Mouse (Mus musculus): ENCODE data around the gene Rftn1. TPM values are rescaled to one million over a fixed set of nuclear protein-coding genes. Genes with fewer than 3 reads are reported as not detected.

Rftn1 gene
- total RNA-seq, 1 experiment = 5.0 TPM

DNA sequence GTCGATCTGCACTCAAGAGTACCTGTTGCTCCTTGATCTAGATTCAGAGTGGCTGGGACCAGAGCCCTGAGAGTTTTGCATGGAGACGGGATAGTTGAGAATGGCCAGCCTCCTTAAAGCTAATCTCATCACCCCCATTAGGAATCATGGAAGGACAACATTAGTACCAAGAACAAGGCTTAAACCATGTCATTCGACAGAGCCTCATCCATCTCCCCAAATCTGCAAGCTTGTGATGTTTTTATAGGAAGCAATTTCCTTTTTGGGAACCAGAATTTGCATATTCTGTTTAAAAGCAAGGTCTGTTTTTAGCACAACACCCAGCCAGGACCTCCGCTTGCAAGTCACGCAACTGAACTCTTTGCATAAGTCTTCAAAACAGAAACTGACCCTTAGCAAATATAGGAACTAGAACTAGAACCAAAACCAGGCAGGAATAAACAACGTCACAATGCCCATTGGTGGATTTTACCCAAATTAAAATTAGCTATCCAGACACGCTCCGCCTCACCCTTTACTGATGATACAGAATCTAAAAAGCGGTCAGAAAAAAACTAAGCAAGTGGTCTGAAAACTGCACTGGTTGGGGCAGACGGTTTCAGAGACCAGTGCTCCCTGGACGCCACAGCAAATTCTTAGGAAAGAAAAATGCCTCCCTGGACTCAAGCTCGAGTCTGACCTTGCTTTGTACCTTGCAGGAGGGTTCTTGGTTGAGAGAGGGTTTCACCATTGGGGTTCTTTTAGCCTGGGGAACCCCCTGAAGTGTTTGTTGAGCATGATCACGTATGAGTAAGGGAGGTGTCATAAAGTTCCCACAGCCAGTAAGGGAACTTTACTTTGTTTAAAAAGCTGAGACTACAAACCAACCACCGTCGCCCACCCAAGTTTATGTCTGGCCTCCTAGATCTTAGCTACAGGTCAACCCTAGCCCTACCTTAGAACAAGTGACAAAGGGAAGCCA lies 33.0 kb downstream of the Rftn1 start:
- TF ChIP-seq ZNF384 (IDR thresholded peaks at IDR 0.05; ENCODE audit: low read depth, low read length) (no peak), MAFK (IDR thresholded peaks at IDR 0.05; ENCODE audit: insufficient read depth, low read depth, low read length) (no peak), HCFC1 (IDR thresholded peaks at IDR 0.05; ENCODE audit: borderline replicate concordance, insufficient read depth, low read length) (no peak), CHD2 (IDR thresholded peaks at IDR 0.05; ENCODE audit: low read depth, low read length) (no peak), ZC3H11A (IDR thresholded peaks at IDR 0.05; ENCODE audit: borderline replicate concordance, low read depth, low read length) (no peak)
- H3K4me1 ChIP-seq (ENCODE audit: control insufficient read depth in 2 of 2, insufficient read depth in 2 of 2, low read length in 2 of 2, poor library complexity in 1 of 2) = no peaks in the 10 kb centered on the region
- H3K9ac ChIP-seq (ENCODE audit: insufficient read depth, low read depth, low read length, poor library complexity, severe bottlenecking) = no peak overlapping the region
- H3K4me3 ChIP-seq (ENCODE audit: insufficient read depth in 1 of 2, low read depth in 1 of 2, low read length in 2 of 2, poor library complexity in 1 of 2, severe bottlenecking in 1 of 2) = no peak overlapping the region
- H3K9me3 ChIP-seq (ENCODE audit: control insufficient read depth, insufficient read depth, low read depth, low read length) = no peaks in the 10 kb centered on the region
- no peak overlapping the region for H3K27ac ChIP-seq (ENCODE audit: insufficient read depth, low read depth, low read length, poor library complexity, severe bottlenecking)
- no peak for DNase-seq (ENCODE audit: low read depth, low spot score)
- in situ Hi-C loops (cut with MboI; ENCODE audit: low sequenced_read_pairs in 2 of 2, unreplicated experiment in 2 of 2) = no loop called here
- no peaks in the 10 kb centered on the region for H3K36me3 ChIP-seq (ENCODE audit: control insufficient read depth, insufficient read depth, low read length, poor library complexity, severe bottlenecking)

DNA sequence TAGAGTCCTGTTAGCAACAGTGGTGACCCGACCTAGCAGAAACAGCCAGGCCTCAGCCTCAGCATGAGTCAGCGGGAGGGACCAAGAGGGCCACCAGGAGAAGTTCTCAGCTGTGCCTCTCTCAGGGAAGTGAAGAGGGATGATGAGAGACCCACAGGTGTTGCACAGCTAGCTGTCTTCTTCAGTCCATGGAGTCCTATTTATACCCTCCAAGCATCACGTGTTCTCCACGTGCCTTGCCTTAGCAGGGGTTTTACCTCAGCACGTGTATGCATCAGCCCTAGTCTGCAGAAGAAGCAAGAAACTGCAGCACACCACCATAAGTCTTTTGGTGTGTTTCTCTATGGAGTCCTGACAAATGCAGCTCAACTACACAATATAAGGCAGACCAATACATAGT lies 38.4 kb downstream of the Rftn1 start:
- in situ Hi-C loops (cut with MboI; ENCODE audit: low sequenced_read_pairs in 2 of 2, unreplicated experiment in 2 of 2) = no loop called here
- DNase-seq (ENCODE audit: low read depth, low spot score) = no peak
- TF ChIP-seq CHD2 (IDR thresholded peaks at IDR 0.05; ENCODE audit: low read depth, low read length) = no peak
- TF ChIP-seq HCFC1 (IDR thresholded peaks at IDR 0.05; ENCODE audit: borderline replicate concordance, insufficient read depth, low read length) = no peak
- TF ChIP-seq MAFK (IDR thresholded peaks at IDR 0.05; ENCODE audit: insufficient read depth, low read depth, low read length) = no peak
- TF ChIP-seq ZC3H11A (IDR thresholded peaks at IDR 0.05; ENCODE audit: borderline replicate concordance, low read depth, low read length) = no peak
- no peak for TF ChIP-seq ZNF384 (IDR thresholded peaks at IDR 0.05; ENCODE audit: low read depth, low read length)

DNA sequence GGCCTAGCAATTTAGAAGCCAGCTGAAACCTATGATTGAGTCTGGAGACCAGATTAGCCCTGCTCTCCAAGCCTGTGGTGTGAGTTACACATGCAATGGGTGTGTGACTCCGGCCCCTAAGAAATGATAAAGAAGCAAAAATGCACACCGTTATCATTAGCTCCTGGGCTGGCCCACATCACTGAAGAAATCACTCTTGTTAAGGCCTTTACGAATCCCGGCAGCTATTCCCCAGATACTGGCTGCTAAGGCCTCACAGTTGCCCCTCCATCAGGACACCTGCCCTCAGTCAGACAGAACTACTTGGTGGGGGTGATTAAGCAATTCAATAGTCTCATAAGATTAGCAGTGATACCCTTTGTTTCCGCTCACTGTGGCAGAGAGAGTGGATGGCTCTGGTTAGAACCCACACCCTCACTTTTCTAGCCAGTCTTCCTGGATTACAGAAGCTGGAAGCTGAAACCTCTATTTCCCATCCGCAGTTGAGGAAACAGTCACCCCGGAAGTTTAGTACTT lies 39.2 kb downstream of the Rftn1 start:
- DNase-seq (ENCODE audit: low read depth, low spot score) = no peak
- Histone ChIP-seq H3K4me3 (ENCODE audit: insufficient read depth in 1 of 2, low read depth in 1 of 2, low read length in 2 of 2, poor library complexity in 1 of 2, severe bottlenecking in 1 of 2) (no peak overlapping the region), H3K9me3 (ENCODE audit: control insufficient read depth, insufficient read depth, low read depth, low read length) (no peaks in the 10 kb centered on the region), H3K4me1 (ENCODE audit: control insufficient read depth in 2 of 2, insufficient read depth in 2 of 2, low read length in 2 of 2, poor library complexity in 1 of 2) (no peaks in the 10 kb centered on the region), H3K27ac (ENCODE audit: insufficient read depth, low read depth, low read length, poor library complexity, severe bottlenecking) (no peak overlapping the region), H3K36me3 (ENCODE audit: control insufficient read depth, insufficient read depth, low read length, poor library complexity, severe bottlenecking) (no peaks in the 10 kb centered on the region), H3K9ac (ENCODE audit: insufficient read depth, low read depth, low read length, poor library complexity, severe bottlenecking) (no peak overlapping the region)
- no peak for TF ChIP-seq HCFC1 (IDR thresholded peaks at IDR 0.05; ENCODE audit: borderline replicate concordance, insufficient read depth, low read length)
- TF ChIP-seq ZNF384 (IDR thresholded peaks at IDR 0.05; ENCODE audit: low read depth, low read length) = no peak
- TF ChIP-seq CHD2 (IDR thresholded peaks at IDR 0.05; ENCODE audit: low read depth, low read length) = no peak
- TF ChIP-seq MAFK (IDR thresholded peaks at IDR 0.05; ENCODE audit: insufficient read depth, low read depth, low read length) = no peak
- TF ChIP-seq ZC3H11A (IDR thresholded peaks at IDR 0.05; ENCODE audit: borderline replicate concordance, low read depth, low read length) = no peak
- in situ Hi-C loops (cut with MboI; ENCODE audit: low sequenced_read_pairs in 2 of 2, unreplicated experiment in 2 of 2) = no loop called here

More for the DNA sequence above, 38.4 kb downstream of the Rftn1 start:
- H3K27ac ChIP-seq (ENCODE audit: insufficient read depth, low read depth, low read length, poor library complexity, severe bottlenecking) = no peak overlapping the region
- no peak overlapping the region for H3K4me3 ChIP-seq (ENCODE audit: insufficient read depth in 1 of 2, low read depth in 1 of 2, low read length in 2 of 2, poor library complexity in 1 of 2, severe bottlenecking in 1 of 2)
- no peaks in the 10 kb centered on the region for H3K36me3 ChIP-seq (ENCODE audit: control insufficient read depth, insufficient read depth, low read length, poor library complexity, severe bottlenecking)
- H3K9ac ChIP-seq (ENCODE audit: insufficient read depth, low read depth, low read length, poor library complexity, severe bottlenecking) = no peak overlapping the region
- H3K9me3 ChIP-seq (ENCODE audit: control insufficient read depth, insufficient read depth, low read depth, low read length) = no peaks in the 10 kb centered on the region
- H3K4me1 ChIP-seq (ENCODE audit: control insufficient read depth in 2 of 2, insufficient read depth in 2 of 2, low read length in 2 of 2, poor library complexity in 1 of 2) = no peaks in the 10 kb centered on the region

DNA sequence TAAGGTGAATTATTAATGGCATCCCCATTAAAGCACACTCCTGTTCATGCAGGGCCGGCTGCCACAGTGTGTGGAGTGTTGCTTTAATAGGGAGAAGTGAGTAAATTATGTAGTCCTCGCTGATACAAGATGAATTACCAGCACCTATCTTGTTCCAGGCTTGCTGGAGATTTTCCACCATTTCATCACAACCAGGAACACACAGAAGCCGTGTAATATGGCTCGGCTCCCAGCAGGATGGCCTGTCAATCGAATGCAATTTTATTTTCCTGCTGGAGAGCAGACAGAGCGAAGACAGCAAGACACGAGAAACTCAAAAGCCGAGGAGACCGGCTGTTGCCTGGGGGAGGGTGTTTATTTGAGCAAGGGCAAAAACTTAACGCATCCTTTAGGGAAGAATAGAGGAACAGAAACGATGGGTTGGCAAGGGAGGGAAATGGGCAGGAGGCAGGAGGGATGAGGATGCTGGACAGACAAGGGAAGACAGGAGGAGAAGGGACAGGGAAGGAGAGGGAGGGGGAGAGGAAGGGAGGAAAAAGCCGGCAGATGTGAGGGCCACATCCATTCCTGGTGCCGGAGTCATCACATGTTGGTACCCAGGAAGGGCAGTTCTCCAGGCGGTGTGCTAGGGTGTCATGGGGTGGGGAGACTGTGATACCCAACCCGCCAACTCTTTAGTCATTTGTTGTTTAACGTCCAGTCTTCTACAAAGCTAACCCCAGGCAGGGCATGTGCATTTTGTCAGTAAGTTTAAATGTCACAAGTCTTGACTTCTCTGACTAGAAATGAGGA lies 39.9 kb downstream of the Rftn1 start:
- no peaks in the 10 kb centered on the region for H3K9me3 ChIP-seq (ENCODE audit: control insufficient read depth, insufficient read depth, low read depth, low read length)
- no peak for TF ChIP-seq CHD2 (IDR thresholded peaks at IDR 0.05; ENCODE audit: low read depth, low read length)
- no peak for TF ChIP-seq ZNF384 (IDR thresholded peaks at IDR 0.05; ENCODE audit: low read depth, low read length)
- H3K4me3 ChIP-seq (ENCODE audit: insufficient read depth in 1 of 2, low read depth in 1 of 2, low read length in 2 of 2, poor library complexity in 1 of 2, severe bottlenecking in 1 of 2) = no peak overlapping the region
- no peaks in the 10 kb centered on the region for H3K4me1 ChIP-seq (ENCODE audit: control insufficient read depth in 2 of 2, insufficient read depth in 2 of 2, low read length in 2 of 2, poor library complexity in 1 of 2)
- no peak overlapping the region for H3K27ac ChIP-seq (ENCODE audit: insufficient read depth, low read depth, low read length, poor library complexity, severe bottlenecking)
- no peak overlapping the region for H3K9ac ChIP-seq (ENCODE audit: insufficient read depth, low read depth, low read length, poor library complexity, severe bottlenecking)
- in situ Hi-C loops (cut with MboI; ENCODE audit: low sequenced_read_pairs in 2 of 2, unreplicated experiment in 2 of 2) = no loop called here
- DNase-seq (ENCODE audit: low read depth, low spot score) = no peak
- H3K36me3 ChIP-seq (ENCODE audit: control insufficient read depth, insufficient read depth, low read length, poor library complexity, severe bottlenecking) = no peaks in the 10 kb centered on the region
